Mouse (Mus musculus): ENCODE measurements around the gene Asah2.
A peak's percentile ranks its signal among the peaks of the same experiment; 100 is the strongest.
"Not testable (repeated sequence)": the region's sequence is repeated elsewhere in the genome, so short reads cannot be mapped to it uniquely, and the experiment has no call there.

Gene Asah2

DNA sequence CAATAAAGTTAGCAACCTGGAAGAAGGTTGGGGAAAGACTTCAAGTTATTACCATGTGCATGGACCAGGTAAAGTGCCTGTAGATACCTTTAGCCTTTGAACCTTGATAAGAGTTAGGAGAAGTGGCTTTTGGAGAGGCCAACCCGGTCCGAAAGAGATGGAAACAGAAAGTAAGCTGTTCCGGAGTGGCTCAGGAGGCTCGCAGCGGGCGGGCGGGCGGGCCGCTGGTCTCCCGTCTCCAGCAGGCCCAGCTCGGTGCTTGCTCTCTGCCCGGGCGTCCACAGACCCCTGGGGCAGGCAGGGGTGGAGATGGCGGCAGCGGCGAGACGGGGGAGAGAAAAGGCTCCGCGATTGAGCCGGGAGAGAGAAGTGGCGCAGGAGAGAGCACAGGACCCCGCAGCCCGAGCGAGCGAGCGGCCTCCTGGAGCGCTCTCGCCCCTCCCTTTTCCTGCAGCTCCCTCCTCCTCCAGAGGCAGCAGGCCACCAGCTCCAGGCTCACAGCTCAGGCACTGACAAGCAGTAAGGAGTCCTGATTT lies at the start of gene Asah2:
Asah2 (minus strand) TSS at position 441 of the 536 bp plus-strand sequence.
- peak; percentile 65 for DNase-seq (ENCODE audit: low spot score)

DNA sequence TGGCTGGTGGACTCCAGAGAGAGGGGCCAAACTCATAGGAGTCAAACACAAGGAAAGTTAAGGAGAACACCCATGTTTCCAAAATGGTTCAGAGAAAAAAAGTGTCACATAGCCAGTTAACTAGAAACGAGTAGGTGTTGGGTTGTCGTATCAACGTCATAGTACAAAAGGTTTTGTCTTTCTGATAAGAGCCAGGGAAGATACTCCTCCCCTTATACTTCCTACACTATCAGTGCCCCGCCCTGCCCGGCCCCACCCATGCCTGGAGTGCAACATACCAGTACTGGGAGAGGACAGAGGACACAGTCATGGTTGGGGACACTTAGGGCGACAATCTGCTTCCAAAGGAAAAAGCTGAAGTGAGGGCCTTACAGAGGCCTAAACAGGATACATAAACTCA lies 49.0 kb upstream of the Asah2 start:
- no peak for DNase-seq (ENCODE audit: low spot score)

GRCm38 (mm10) chr19:32152529-32152928 lies 44.5 kb upstream of the Asah2 start:
- DNase-seq (ENCODE audit: low spot score) = no peak

DNA sequence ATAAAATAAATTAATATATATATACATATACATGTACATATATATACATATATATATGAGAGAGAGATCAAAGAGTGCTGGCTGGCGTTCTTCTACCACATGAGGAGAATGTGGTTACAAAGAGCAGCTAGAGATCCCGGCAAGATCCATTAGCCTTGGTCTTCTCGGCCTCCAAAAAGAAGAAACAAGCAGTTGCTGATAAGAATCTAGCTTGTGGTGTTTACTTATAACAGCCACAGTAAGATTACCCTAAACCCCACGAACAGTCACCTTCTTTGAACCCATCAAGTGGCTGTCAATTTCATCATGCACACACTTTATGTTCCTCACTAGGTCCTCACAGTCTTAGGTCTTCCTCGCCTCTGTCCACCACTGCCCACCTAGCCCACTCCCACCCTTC lies 40.7 kb upstream of the Asah2 start:
- DNase-seq (ENCODE audit: low spot score) = peak; percentile 37

DNA sequence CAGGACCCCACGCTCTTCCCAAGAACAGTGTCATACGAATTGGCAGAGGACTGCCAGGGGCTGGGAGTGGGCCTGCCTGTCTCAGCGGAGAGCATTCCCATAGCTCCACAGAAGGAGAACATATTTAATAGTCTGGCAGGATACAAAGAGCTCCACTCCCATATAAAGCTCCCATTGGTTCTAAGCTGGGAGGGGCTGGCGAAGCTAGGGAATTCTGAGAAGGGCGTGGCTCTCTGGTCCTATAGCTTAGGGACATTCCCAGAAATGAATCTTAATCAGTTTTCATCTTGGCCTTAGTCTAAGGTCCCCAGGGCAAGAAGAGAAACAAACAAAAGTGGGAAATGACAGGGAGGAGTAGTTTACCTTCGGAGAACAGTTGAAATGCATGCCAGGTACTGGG lies 34.4 kb upstream of the Asah2 start:
- DNase-seq (ENCODE audit: low spot score) = no peak

GRCm38 (mm10) chr19:32138361-32139088 lies 30.5 kb upstream of the Asah2 start:
- peak; percentile 7 for DNase-seq (ENCODE audit: low spot score)

- DNase-seq (ENCODE audit: low spot score) = no peak
These were observed 29.9 kb upstream of the Asah2 start for GRCm38 (mm10) chr19:32137904-32138303.

- DNase-seq (ENCODE audit: low spot score) = no peak
These were observed 29.0 kb upstream of the Asah2 start for GRCm38 (mm10) chr19:32136888-32137625.

- DNase-seq (ENCODE audit: low spot score) = not testable (repeated sequence)
These were observed 23.9 kb upstream of the Asah2 start for GRCm38 (mm10) chr19:32131707-32132488.

DNA sequence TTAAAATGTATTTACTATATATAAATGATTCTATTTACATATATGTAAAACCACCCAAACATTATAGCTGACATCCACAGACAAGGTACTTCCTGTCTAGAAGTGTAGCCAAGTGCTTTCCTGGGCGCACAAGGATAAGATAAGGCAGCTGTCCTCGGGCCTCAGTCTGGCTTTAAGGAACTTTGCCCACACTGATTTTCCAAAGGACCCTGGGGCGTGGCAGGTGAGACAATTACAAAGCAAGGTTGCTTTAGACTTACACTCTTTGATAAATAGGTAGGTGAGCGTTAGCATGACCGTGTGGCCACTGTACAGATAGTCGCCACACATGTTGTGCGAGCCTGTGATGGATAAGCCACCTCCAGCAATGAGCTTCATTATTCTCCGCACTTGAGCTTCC lies 21.3 kb upstream of the Asah2 start:
- DNase-seq (ENCODE audit: low spot score) = no peak

GRCm38 (mm10) chr19:32127180-32127850 lies 19.3 kb upstream of the Asah2 start:
- DNase-seq (ENCODE audit: low spot score) = peak; percentile 19

DNA sequence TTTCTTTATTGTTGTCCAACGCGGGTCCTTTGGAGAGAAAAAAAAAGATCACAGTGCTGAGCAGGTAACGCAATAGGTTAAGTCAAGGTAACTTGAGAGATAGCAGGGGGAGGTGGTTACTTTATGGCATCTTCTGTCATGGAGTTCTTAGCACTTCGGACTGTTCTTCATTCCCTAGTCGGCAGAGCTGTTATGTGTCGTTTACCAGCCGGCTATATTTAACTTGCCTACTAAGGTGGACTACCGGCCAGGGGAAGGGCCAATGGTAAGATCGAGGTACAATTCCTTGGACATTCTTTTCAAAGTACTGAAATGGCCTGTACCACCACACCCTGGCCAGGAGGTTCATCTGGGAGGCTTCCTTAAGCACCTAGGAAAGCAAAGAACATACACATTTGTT lies 16.1 kb upstream of the Asah2 start:
- no peak for DNase-seq (ENCODE audit: low spot score)

- no peak for DNase-seq (ENCODE audit: low spot score)
These were observed 15.2 kb upstream of the Asah2 start for GRCm38 (mm10) chr19:32123196-32123595.

- DNase-seq (ENCODE audit: low spot score) = no peak
These were observed 12.8 kb upstream of the Asah2 start for GRCm38 (mm10) chr19:32120798-32121197.

DNA sequence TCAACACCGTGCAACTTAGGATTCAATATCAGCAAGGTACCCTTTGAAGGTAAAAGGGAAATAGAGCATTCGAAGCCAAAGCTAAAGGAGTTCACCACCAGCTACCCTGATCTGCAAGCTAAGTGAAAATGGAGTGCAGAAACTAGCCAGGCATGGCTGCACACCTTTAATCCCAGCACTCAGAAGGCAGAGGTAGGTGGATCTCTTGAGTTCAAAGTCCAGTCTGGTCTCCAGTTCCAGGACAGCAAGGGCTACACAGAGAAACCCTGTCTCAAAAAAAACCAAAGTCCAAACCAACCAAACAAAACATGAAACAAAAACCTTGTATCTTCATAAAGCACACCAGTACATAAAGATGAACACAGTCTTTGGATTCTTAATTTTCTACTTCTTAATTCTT lies 11.7 kb upstream of the Asah2 start:
- DNase-seq (ENCODE audit: low spot score) = no peak

- DNase-seq (ENCODE audit: low spot score) = no peak
These were observed 10.5 kb upstream of the Asah2 start for GRCm38 (mm10) chr19:32118496-32118895.

GRCm38 (mm10) chr19:32117484-32118018 lies 9.5 kb upstream of the Asah2 start:
- DNase-seq (ENCODE audit: low spot score) = no peak

GRCm38 (mm10) chr19:32111866-32112790 lies 4.1 kb upstream of the Asah2 start:
- no peak for DNase-seq (ENCODE audit: low spot score)

GRCm38 (mm10) chr19:32106750-32107149 lies 1.3 kb downstream of the Asah2 start:
- DNase-seq (ENCODE audit: low spot score) = no peak

DNA sequence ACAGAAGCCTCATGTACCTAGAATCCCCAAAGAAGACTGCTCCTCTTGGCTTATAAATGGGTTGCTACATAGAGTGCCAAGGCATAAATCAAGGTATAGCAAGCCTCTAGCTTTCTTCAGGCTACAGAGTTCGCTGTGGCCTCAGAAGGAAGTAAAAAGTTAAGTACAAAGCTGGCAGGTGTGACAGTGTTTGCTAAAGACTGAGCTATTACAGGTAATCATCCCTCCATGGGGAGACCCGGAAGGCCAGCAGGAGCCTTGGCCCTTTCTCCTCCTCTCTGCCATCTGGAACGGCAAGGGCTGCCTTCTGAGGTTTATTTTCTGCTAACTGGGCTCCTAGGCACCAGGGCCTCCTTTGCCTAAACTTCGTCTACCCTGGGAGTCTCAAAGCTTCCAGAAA lies 3.8 kb downstream of the Asah2 start:
- DNase-seq (ENCODE audit: low spot score) = no peak

DNA sequence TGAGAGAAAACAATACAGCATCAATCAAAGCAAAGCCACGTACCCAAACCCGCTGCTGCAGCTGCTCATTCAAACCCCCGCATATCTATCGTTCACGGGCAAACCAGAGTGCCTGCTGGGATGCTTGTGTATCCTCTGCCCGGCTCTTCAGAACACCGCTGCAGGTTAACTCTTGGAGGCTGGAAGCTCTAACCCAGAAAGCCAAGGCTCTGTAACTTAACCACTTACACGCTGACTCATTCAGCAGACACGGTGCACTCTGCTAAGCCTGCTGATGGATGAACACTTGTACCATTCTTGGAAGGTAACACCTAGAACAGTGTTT lies 5.1 kb downstream of the Asah2 start:
- no peak for DNase-seq (ENCODE audit: low spot score)
